Mouse (Mus musculus) urinary bladder, postnatal 4 days (tissue): ENCODE data around the gene Dusp1.
A peak's percentile ranks its signal among the peaks of the same experiment; 100 is the strongest.

Source experiments
- DNase-seq, 2 experiments: peaks; one replicate each; pipeline ENCODE4 v3.0.0; 2021 to 2022; ENCODE audit warnings: low spot score in 2 of 2

Dusp1 gene

GRCm38 (mm10) chr17:26502808-26503671 lies 58.9 kb downstream of the Dusp1 start:
- DNase-seq = peak; percentile 54 to 76

- DNase-seq = no peak
These were observed 60.1 kb downstream of the Dusp1 start for GRCm38 (mm10) chr17:26501826-26502225.

- DNase-seq = no peak
These were observed 63.3 kb downstream of the Dusp1 start for GRCm38 (mm10) chr17:26498626-26499025.

DNA sequence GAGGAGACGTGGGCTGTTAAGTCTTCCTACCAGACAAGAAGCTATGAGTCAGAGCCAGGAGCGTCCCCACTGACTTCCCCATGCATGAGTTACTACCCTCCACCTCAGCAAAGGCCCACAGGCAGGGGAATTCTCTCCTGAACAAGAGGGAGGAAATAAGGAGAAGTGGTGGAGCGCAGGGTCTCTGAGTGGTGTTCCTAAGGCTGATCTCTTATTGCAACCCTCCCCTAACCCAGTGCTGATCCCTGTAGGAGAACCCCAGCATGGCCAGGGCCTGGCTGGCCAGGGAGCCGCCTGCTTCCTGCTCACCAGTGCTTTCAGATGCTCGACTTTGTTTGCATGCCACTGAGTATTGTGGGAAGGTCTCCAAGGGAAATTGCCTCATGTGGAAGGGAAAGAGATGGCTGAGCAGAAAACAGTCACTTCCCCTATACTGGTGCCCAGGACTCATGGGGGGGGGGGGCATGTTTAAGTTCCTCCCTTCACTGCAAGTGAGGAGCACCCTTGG lies 64.5 kb downstream of the Dusp1 start:
- DNase-seq = no peak

DNA sequence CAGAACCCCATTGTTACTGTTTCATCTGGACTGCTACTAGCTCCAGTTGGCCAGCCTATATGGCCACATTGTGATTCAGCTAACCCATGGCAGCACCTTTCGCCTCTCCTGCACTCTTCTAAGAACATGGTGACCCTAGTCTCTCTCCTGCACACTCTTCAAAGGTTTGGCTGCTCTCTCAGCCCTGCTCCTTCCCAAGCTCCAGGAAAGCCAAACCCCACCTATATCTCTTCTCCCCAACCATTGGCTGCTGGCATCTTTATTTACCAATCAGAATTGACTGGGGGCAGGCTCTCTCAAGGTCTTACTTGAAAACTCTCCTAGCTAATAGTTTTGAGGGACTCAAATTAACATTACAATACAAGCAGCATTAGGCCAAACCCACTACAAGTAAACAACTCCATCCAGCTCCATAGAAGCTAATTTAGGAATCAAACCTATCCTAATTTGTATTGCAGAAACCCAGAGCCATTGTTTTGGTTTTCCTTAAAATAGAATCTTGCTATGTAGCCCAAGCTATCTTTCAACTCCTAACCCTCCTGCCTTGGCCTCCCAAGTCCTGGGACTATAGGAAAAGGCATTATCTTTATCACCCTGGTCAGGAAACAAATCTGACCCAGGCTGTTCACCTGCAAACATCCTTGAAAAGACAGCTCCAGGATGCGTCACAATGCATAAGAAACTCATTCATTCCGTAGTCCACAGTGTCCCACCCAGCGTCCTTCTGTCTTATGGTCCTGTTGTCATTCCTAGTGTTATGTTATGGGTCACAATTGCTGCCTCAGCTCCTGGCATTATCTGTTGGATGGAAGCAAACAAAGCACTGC lies 67.1 kb downstream of the Dusp1 start:
- DNase-seq = no peak

- DNase-seq = no peak
These were observed 69.7 kb downstream of the Dusp1 start for GRCm38 (mm10) chr17:26492246-26492645.

DNA sequence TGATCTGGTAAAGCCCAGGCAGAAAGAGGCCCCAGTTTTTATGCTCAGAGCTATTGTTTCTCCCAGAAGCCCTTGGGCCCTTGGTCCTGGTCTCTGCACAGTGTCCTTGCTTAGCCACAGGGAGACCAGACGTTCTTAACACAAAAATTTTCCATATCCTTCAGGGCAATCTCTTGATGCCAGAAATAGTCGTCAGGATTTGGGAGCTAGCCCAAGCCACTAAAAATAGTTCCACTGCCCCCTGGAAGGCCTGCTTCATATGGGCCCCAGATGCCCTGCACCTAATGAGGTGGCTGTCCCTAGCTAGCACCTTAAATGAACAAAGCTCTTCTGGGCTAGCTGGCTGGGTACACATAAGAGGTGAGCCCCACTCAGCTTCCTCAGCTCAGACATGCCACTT lies 71.0 kb downstream of the Dusp1 start:
- DNase-seq = no peak

DNA sequence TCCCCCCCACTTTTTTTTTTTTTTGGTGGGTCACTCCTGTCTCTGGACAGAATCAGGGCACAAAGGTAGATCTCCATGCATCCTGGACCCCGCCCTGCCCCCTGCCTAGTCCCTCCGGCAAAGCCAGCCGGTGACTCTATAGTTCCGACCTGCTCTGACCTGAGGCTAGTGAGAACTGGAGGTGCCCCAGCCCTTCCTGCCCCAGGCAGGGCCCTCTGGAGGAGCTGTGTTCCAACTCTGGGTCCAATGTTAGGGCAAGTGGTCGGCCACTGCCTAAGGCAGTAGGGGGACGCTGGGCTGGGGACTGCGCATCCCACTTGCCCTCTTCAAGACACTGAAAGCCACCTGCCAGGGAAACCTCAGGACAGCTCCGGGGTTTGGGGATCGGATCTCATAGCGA lies 71.9 kb downstream of the Dusp1 start:
- DNase-seq = no peak

- DNase-seq = no peak
These were observed 73.1 kb downstream of the Dusp1 start for GRCm38 (mm10) chr17:26488711-26489403.

- DNase-seq = no peak
These were observed 74.0 kb downstream of the Dusp1 start for GRCm38 (mm10) chr17:26487917-26488316.

DNA sequence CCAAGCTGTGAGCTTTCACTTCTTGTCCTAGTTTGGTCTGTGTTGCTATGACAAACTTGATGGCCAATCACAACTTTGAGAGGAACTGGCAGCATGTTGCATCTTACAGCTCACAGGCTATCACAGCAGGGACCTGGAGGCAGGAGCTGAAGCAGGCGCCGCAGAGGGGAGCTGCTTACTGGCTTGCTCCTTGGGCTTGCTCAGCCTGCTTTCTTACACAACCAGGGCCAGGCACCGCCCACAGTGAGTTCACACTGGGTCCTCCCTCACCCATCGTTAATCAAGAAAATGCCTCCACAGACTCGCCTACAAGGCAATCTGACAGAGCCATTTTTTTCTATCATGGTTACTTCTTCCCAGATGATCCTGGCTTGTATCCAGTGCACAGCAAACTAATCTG lies 74.7 kb downstream of the Dusp1 start:
- DNase-seq = no peak

DNA sequence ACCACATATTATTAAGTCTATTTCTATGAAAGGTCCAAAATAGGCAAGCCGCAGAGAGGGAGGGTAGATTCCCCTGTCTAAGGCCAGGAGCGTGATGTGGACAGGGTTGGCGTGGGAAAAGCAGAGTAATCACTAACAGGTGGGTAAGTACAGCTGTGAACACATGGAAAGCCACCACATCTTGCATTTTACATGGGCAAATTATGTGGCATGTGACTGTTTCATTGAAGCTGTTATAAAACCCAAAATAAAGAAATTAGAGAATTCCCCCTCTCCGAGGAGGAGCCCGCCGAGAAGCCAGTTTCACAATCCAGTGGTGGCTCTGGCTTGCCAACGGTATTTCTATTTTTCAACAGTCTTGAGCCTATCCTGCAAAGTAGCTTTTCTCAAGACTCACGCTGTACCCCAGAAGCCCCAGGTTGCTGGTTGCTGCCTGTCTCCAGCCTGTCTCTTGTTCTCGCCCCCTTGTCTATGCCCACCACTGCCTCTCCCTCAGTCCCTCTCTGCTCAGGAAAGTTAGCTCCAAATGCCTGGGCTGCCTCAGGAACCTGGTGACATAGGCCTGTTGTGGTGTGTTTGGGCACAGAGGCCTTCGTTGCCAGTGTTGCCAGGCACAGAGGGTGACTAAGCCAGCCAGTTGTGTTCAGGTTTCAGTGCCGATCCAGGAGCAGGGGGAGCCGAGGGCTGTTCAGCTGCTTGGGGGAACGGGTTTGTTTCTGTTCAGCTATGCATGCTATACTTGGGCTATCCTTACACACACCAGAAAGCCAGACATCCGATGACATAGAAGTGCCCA lies 77.1 kb downstream of the Dusp1 start:
- no peak for DNase-seq

DNA sequence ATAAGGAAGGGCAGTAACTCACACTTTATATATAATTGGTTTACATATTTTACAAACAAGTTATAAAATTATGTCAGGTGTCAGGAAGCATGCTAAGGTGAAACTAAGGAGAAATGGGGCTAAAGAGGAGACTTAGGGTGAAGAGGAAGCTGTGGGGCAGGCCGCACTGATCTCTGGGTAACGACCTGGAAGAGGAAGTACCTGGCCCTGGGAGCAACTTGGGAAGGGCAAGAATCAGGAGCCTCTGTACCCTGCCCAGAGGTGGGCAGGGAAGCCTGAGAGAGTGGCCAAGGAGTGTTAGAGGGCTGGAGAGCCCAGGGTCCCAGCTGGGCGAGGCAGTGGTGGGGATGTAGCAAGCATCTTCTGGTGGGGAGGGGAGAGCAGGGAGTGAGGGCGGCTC lies 81.0 kb downstream of the Dusp1 start:
- DNase-seq = no peak

DNA sequence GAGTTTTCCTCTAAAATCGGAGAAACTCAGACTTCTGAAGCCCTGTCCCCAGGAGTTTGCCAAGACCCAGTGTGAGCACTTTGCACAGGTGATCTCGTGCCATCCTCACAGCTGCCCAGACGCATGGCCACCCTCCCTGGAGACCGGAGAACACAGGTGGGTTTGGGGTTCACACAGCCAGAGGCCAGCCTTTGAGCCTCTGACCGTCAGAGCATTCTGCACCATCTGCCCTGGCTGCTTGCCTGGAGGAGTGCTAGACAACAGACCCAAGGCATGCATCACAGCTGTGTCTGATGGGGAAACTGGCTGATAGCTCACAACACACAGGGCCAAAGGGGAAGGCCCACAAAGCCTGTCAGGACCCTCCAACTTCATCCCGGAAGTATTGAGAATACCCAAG lies 82.3 kb downstream of the Dusp1 start:
- no peak for DNase-seq

DNA sequence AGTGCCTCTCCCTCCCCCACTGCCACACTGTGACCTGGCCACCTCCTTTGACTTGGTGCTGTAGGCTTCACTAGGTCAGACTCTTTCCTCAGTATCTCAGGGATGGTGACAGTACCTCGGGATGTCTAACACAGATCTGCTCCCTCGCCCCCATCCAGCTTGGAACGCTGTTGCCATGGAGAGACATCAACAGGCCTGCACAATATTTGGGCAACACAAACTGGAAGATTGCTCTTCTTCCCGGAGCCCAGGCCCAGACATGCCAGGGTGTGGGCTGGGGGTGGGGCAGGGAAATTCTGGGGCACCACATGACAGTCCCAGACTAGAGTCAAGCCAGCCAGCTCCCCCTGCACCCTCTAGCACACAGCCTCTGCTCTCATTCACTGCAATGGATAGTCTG lies 83.3 kb downstream of the Dusp1 start:
- no peak for DNase-seq

DNA sequence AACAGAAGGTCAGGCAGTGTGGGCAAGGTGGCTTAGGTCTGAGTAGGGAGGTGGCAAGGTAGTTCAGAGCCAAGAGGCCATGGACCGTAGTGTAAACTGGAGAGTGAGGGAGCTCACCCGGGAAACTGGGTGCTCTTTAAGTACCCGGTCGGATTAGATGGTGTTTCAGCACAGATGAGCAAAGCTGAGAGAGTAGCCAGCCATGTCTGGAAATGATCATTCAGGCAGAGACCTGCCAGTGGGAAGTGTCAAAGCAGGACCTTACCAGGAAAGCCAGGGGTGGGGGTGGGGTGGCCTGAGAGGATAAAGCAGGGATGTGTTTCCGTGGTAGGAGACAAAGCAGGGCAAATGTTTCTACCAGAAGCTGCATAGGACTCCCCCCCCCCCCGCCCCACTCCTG lies 85.1 kb downstream of the Dusp1 start:
- no peak for DNase-seq

- no peak for DNase-seq
These were observed 93.6 kb downstream of the Dusp1 start for GRCm38 (mm10) chr17:26468102-26468894.

- no peak for DNase-seq
These were observed 94.3 kb downstream of the Dusp1 start for GRCm38 (mm10) chr17:26467619-26468018.

DNA sequence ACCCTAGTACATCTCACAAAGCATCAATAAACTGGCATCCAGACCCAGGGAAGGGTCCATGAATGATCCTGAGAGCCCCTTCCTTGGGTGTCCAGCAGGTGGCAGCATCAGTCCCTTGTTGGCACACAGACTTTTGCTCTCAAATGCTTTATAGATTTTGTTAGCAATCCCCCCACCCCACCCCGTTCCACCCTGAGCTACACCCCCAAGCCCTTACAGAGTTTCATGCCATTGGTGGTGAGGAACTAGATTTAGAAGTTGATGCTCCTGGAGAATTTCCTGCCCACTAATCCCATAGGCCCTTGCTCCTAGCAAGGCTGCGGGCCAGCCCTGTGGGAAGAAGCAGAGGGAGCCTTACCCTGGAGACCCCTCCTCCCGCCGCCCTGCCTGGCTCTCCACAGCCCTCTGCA lies 95.2 kb downstream of the Dusp1 start:
- peak; percentile 52 to 84 for DNase-seq

DNA sequence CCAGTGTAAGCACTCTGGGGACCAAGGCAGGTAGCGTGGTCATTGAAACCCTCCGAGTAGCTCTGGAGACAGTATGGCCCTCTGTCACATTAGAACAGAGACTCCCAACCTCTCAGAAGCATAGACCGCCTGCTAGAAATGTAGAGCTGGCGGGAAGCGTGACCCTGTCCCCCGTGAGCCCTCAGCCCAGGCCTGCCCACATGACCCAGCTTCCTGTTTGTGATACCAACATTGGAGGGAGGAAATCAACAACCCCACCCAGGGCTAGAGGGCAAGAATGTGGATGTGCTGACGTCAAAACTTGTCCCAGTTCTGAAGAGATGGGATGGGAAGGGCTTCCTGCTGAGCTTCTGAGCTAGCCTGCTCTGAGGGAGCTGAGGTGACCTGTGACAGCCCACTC lies 97.0 kb downstream of the Dusp1 start:
- DNase-seq = no peak

- DNase-seq = no peak
These were observed 97.4 kb downstream of the Dusp1 start for GRCm38 (mm10) chr17:26464481-26464880.
